Mouse (Mus musculus) kidney, embryonic 16.5 days (tissue): ENCODE measurements around the gene Dnhd1. TPM values are rescaled to one million over a fixed set of nuclear protein-coding genes. Genes with fewer than 3 reads are reported as not detected.
"Not testable (repeated sequence)": the region's sequence is repeated elsewhere in the genome, so short reads cannot be mapped to it uniquely, and the experiment has no call there.

Experiments
- ATAC-seq: fragments of 200-750 bp; cut with Nextera tagmentation; 2 replicates; pipeline ENCODE4 v1.8.0; 2017; ENCODE audit warnings: moderate TSS enrichment; ENCODE audit not compliant: low FRiP score, low TSS enrichment
- H3K27ac ChIP-seq: fragments of 300-500 bp; sonication (generic); 2 replicates; pipeline ENCODE4 v1.5.1; 2014; ENCODE audit warnings: low read length
- H3K27me3 ChIP-seq: fragments of 300-500 bp; sonication (generic); 2 replicates; pipeline ENCODE4 v1.6.1; 2014; ENCODE audit warnings: low read length, control low read depth, mixed read lengths; ENCODE audit not compliant: insufficient read depth
- H3K36me3 ChIP-seq: fragments of 300-500 bp; sonication (generic); 2 replicates; pipeline ENCODE4 v1.6.1; 2014; ENCODE audit warnings: low read length, control low read depth, mixed read lengths; ENCODE audit not compliant: insufficient read depth
- H3K4me1 ChIP-seq: fragments of 300-500 bp; sonication (generic); 2 replicates; pipeline ENCODE4 v1.6.1; 2014; ENCODE audit warnings: low read length, control low read depth, mixed read lengths; ENCODE audit not compliant: insufficient read depth
- H3K4me2 ChIP-seq: fragments of 300-500 bp; sonication (generic); replicated peaks from 2 replicates; pipeline ENCODE4 v1.6.1; 2014; ENCODE audit warnings: low read depth, low read length
- H3K4me3 ChIP-seq: fragments of 300-500 bp; sonication (generic); 2 replicates; pipeline ENCODE4 v1.5.1; 2014; ENCODE audit warnings: mild to moderate bottlenecking, low read length
- H3K9ac ChIP-seq: fragments of 300-500 bp; sonication (generic); replicated peaks from 2 replicates; pipeline ENCODE4 v1.6.1; 2014; ENCODE audit warnings: low read length
- H3K9me3 ChIP-seq: fragments of 300-500 bp; sonication (generic); 2 replicates; pipeline ENCODE4 v1.6.1; 2016; ENCODE audit warnings: low read length, control low read depth
- WGBS: fragments of 180-500 bp; shearing (Covaris S2); extraction: QIAGEN DNeasy Blood & Tissue Kit; methylation state at CpG from one replicate; pipeline ENCODE4 v1.1.7; 2014; 5-methylcytosine and 5-hydroxymethylcytosine counted together
- polyA plus RNA-seq: library from polyadenylated mRNA; unstranded; fragments of >200 nt; fragmentation: Nextera tagmentation; extraction: Ambion mirVana; gene quantifications from 2 replicates; pipeline ENCODE4 v1.2.1, GENCODE M21; 2015

The Dnhd1 gene
- polyA plus RNA-seq, 1 experiment from 2014 or later: 1.7 TPM

- Histone ChIP-seq H3K27ac (no peak overlapping the region), H3K27me3 (no peaks in the 10 kb centered on the region), H3K4me1 (no peaks in the 10 kb centered on the region), H3K4me3 (no peak overlapping the region), H3K4me2 (no peak overlapping the region), H3K9me3 (no peaks in the 10 kb centered on the region), H3K9ac (no peak overlapping the region), H3K36me3 (no peaks in the 10 kb centered on the region)
- ATAC-seq: no peak
- 60% methylated on average over 3 of the region's 3 CpGs for WGBS
Measured at GRCm38 (mm10) chr7:105715366-105715765, 64.7 kb downstream of the Dnhd1 start.

GRCm38 (mm10) chr7:105721916-105722315 lies 71.3 kb downstream of the Dnhd1 start:
- Histone ChIP-seq H3K36me3 (no peaks in the 10 kb centered on the region), H3K9ac (no peak overlapping the region), H3K27me3 (no peaks in the 10 kb centered on the region), H3K27ac (no peak overlapping the region), H3K4me2 (no peak overlapping the region), H3K4me3 (no peak overlapping the region), H3K9me3 (no peaks in the 10 kb centered on the region), H3K4me1 (no peaks in the 10 kb centered on the region)
- WGBS: 67% methylated on average over 2 of the region's 2 CpGs
- no peak for ATAC-seq

DNA sequence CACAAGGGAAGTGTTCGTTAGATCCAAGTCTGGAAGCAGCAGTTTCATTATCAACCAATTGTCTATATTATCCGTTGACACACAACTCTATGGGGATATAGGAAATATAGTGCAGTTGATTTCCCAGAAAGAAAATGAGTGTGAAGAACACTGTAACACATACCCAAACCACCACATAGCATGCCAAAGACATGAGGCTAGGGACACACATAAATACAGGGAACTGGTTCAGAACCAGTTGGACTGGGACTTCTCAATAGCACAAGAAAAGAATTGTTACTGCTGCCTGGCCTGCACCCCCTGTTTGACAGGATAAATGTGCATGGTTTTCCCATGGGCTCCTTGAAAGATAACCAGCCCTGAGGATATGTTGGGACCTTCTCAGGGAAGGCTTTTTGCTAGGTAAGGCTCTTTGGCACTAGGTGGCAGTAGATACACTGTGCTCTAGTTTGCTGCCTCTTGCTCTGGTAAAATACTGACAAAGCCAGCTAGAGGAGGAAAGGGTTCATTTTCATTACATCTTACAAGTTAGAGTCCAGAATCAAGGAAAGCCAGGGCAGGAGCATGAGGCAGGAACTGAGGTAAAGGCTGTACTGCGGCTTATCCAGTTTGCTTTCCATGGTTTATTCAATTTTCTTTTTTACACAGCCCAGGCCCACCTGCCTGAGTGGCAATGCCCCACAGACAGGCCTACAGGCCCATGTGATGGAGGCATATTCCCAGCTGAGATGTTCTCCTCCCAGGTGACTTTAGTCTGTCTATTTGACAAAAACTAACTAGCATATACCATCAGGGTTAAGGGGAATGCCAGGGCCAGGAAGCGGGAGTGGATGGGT lies 75.7 kb downstream of the Dnhd1 start:
- H3K4me2 ChIP-seq: no peak overlapping the region
- ATAC-seq: peak; percentile 84
- H3K27me3 ChIP-seq: no peaks in the 10 kb centered on the region
- peaks cover 17% of the 10 kb centered on the region for H3K36me3 ChIP-seq
- H3K27ac ChIP-seq: no peak overlapping the region
- 83% methylated on average over 4 of the region's 4 CpGs for WGBS
- no peaks in the 10 kb centered on the region for H3K9me3 ChIP-seq
- H3K9ac ChIP-seq: no peak overlapping the region
- no peak overlapping the region for H3K4me3 ChIP-seq
- no peaks in the 10 kb centered on the region for H3K4me1 ChIP-seq

DNA sequence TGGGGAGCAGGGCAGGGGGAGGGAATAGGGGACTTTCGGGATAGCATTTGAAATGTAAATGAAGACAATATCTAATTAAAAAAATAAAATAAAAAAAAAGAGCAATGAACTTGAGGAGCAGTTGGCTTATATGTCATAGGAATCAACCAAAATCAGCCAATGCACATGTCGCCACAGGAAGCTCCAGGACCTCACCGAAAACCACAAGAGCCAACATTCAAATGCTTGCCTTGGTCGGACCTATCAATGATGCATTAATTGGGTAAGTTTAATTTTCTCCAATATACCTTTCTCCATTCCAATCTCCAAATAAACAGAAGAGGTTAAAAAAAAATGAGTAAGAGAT lies 76.3 kb downstream of the Dnhd1 start:
- Histone ChIP-seq H3K27ac (no peak overlapping the region), H3K36me3 (peaks cover 22% of the 10 kb centered on the region), H3K4me1 (no peaks in the 10 kb centered on the region), H3K4me3 (no peak overlapping the region), H3K9me3 (no peaks in the 10 kb centered on the region), H3K9ac (no peak overlapping the region), H3K27me3 (no peaks in the 10 kb centered on the region), H3K4me2 (no peak overlapping the region)
- WGBS: 95% methylated on average over 4 of the region's 4 CpGs
- no peak for ATAC-seq

DNA sequence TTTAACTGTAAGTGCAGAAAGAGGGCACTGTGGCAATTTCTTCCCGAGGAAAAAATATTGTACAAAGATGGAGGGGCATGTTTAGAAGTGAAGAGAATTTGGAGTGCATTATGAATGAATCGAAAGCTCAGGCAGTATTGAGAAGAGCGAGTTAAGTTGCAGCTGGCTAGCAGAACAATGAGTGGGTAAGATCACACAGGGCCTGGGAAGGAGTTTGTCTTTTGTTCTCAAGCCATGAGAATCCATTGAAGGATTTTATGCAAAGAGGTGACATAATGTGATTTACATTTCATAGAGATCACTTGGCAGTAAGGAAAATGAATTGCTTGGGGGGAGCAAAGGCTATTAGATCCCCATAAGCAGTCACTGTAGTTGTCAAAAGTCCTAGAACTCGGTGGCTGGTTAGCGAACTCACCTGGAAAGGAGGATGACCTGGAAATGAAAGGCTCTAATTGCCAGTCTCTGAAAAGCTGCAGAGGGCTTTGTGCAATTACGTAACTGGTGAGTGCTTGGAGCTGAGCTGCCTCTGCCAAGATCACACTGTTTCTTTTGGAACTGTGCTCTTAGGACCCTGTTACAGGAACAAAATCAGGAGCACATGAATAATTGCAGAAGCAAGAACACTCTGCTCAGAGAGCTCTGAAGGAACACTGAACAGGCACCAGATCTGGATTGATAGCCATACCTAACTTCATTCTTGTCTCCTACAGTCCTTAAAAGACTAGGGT lies 78.2 kb downstream of the Dnhd1 start:
- no peak overlapping the region for H3K27ac ChIP-seq
- H3K4me1 ChIP-seq: no peaks in the 10 kb centered on the region
- H3K4me2 ChIP-seq: no peak overlapping the region
- H3K36me3 ChIP-seq: peaks cover 42% of the 10 kb centered on the region
- H3K4me3 ChIP-seq: no peak overlapping the region
- H3K9me3 ChIP-seq: no peaks in the 10 kb centered on the region
- no peaks in the 10 kb centered on the region for H3K27me3 ChIP-seq
- WGBS: 79% methylated on average over 6 of the region's 6 CpGs
- ATAC-seq: no peak
- H3K9ac ChIP-seq: no peak overlapping the region

DNA sequence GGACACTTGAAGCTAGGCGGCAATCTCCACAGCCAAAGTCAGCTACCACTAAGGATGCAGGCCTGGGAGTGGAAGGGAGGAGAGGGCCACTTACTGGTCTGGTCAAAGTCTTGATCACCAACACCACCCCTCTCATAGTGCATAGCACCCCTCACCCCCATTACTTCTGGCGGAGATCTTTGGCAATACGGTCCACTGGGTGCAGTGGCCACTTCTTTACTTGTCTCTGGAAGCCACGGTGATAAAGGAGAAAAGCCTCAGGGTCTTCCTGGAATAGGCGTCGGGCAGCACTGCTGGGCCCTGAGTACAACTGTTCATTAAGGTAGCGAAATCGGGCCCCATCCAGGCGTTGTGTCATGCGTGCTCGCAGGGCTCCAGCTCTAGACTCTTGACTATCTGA lies 83.2 kb downstream of the Dnhd1 start:
- Histone ChIP-seq H3K4me3 (no peak overlapping the region), H3K27me3 (no peaks in the 10 kb centered on the region), H3K9ac (no peak overlapping the region), H3K36me3 (peaks cover 46% of the 10 kb centered on the region), H3K27ac (no peak overlapping the region), H3K4me1 (peaks cover 24% of the 10 kb centered on the region), H3K4me2 (no peak overlapping the region), H3K9me3 (no peaks in the 10 kb centered on the region)
- no peak for ATAC-seq
- WGBS: 96% methylated on average over 11 of the region's 11 CpGs

DNA sequence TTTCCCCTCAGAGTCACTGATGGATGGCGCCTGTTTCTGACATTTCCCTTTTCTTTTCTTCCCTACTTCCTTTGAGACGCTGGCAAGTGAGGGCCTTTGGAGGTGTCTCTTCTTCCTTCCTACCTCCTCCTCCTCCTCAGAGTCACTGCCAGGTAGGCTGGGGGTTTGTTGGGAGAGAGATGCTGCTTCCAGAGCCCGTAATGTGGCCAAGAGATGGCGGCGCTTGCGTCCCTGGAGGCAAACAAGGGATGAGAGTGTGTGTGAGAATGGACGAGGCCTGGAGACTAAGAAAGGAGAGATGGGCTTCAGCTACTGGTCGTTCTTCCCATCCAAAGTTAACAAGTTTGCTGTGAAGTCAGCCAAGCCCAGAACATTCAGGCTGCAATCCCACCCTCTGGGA lies 84.2 kb downstream of the Dnhd1 start:
- H3K4me1 ChIP-seq: peaks cover 33% of the 10 kb centered on the region
- peak overlapping the region; percentile 72; the same call in 1 of the 2 replicates for H3K4me3 ChIP-seq
- H3K4me2 ChIP-seq: peak overlapping the region; percentile 79
- H3K27me3 ChIP-seq: no peaks in the 10 kb centered on the region
- H3K27ac ChIP-seq: no peak overlapping the region
- H3K36me3 ChIP-seq: peaks cover 41% of the 10 kb centered on the region
- no peak for ATAC-seq
- H3K9me3 ChIP-seq: no peaks in the 10 kb centered on the region
- WGBS: 80% methylated on average over 8 of the region's 8 CpGs
- peak overlapping the region; percentile 22 for H3K9ac ChIP-seq

GRCm38 (mm10) chr7:105735464-105735863 lies 84.8 kb downstream of the Dnhd1 start:
- H3K27ac ChIP-seq: peak overlapping the region; percentile 83

DNA sequence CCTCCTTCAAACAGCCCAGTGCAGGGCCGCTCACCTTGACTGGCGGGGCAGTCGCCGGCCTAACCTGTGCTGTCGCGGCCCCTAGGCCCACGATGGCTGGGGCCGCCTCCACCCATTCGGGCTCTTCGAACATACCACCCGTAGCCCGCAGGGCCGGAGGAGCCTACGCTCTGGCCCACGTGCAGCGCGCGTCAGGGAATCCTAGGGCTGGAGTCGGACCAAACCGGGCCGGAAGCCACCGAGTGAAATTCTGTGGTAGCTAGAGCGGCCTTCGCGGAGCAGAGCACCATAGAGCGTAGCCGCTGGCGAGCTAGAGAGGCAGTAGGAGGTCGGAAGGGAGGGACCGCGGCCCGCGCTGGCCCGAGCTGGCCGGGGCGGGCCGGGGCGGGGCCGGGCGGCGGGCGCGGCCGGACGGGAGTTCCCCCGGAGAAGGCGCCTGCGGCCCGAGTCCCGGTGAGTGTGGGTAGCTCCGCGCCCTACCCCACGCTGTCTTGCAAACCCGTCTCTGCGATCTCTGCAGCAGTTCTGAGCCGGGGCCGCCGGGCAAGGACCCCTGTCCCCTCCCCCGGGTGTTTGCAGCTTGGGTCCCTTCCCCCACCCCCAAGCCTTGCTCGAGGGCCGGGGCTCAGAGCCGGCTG lies 85.8 kb downstream of the Dnhd1 start, which contains the start of gene Ilk:
Gene Ilk (plus strand): TSS at position 329 of the 638 bp plus-strand sequence.
- WGBS: under 1% methylated on average over 42 of the region's 62 CpGs
- Histone ChIP-seq H3K27me3 (no peaks in the 10 kb centered on the region), H3K9me3 (no peaks in the 10 kb centered on the region), H3K9ac (peak within 1 kb of the TSS; percentile 85), H3K4me2 (peak within 1 kb of the TSS; percentile 79), H3K4me3 (peak within 1 kb of the TSS; percentile 72), H3K4me1 (peaks cover 36% of the 10 kb centered on the region), H3K36me3 (peaks cover 48% of the 10 kb centered on the region), H3K27ac (peak within 1 kb of the TSS; percentile 83)
- ATAC-seq: peak; percentile 98

More at GRCm38 (mm10) chr7:105735464-105735863, 84.8 kb downstream of the Dnhd1 start:
- not testable (repeated sequence) for H3K27me3 ChIP-seq, H3K9me3 ChIP-seq, ATAC-seq
- Histone ChIP-seq H3K4me2 (peak overlapping the region; percentile 79), H3K4me1 (peaks cover 36% of the 10 kb centered on the region), H3K9ac (peak overlapping the region; percentile 85), H3K36me3 (peaks cover 46% of the 10 kb centered on the region), H3K4me3 (peak overlapping the region; percentile 72)
- WGBS: 44% methylated on average over 4 of the region's 4 CpGs
